Mouse (Mus musculus): ENCODE measurements around the gene Evi2. TPM values are rescaled to one million over a fixed set of nuclear protein-coding genes. Genes with fewer than 3 reads are reported as not detected.

The Evi2 gene
- total and polyA plus RNA-seq, 2 experiments from 2014 or later: 0.19 TPM; not detected in 1

DNA sequence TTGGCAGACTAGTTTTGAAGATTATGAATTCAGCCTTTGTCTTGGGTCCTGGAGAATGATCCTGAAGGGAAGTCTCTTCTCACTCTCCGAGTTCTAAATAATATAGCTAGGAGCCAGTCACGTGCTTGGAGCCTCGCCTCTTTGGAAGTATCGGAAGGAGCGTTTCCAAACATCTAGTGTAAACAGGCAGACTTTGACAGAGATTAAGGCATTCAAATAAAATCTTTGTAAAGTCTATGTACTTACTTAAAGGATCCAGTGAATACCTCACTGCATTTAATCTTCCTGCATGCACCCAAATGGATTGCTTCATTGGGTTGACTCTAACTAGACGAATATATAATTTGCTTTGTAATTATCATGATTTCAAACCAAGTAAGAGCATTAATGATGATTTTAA, 47.0 kb downstream of the Evi2 start:
- no peak overlapping the region for H3K4me2 ChIP-seq (ENCODE audit: low read depth, low read length)
- DNase-seq (ENCODE audit: low spot score) (no peak), ATAC-seq (ENCODE audit: insufficient read depth, low read depth) (no peak)
- H3K27ac ChIP-seq (ENCODE audit: low read depth): no peak overlapping the region
- no peaks in the 10 kb centered on the region for H3K27me3 ChIP-seq (ENCODE audit: control insufficient read depth, insufficient read depth, low read length)
- H3K36me3 ChIP-seq (replicated peaks; ENCODE audit: control insufficient read depth, insufficient read depth, low read length): peaks cover 12% of the 10 kb centered on the region
- no peak overlapping the region for H3K4me3 ChIP-seq (ENCODE audit: low read depth, low read length)
- H3K4me1 ChIP-seq (ENCODE audit: control insufficient read depth, insufficient read depth): no peaks in the 10 kb centered on the region
- TF ChIP-seq EP300 (IDR thresholded peaks at IDR 0.05; ENCODE audit: low read depth) (no peak), CTCF (IDR thresholded peaks at IDR 0.05; ENCODE audit: low read depth) (no peak)
- 90% methylated on average over 6 of the region's 6 CpGs for WGBS
- no peak overlapping the region for H3K9ac ChIP-seq (replicated peaks; ENCODE audit: low read depth, low read length)
- H3K9me3 ChIP-seq (replicated peaks; ENCODE audit: control insufficient read depth, low read length): no peaks in the 10 kb centered on the region

DNA sequence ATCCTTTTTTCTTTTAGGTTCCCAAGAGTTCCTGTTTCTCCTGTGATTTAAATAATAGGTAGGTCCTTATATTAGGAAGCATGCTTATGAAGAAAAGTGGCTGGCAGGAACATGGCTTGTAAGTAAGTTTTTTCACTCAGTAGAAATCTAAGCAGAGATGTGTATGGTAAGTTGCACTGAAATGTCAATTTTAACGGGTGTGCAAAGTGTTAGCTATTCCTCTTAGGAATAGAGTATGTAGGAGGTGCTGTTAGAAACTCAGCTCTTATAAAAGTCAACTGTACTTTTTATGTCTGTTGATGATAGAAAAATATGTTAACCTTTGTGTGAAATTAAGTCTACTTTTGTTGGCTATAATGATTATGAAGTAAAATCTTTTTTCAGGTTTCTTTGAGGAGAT, 62.3 kb downstream of the Evi2 start:
- DNase-seq (ENCODE audit: low spot score): no peak
- H3K4me1 ChIP-seq (ENCODE audit: control insufficient read depth, insufficient read depth): no peaks in the 10 kb centered on the region
- ATAC-seq (ENCODE audit: insufficient read depth, low read depth): no peak
- H3K36me3 ChIP-seq (replicated peaks; ENCODE audit: control insufficient read depth, insufficient read depth, low read length): peaks cover 44% of the 10 kb centered on the region
- no peak overlapping the region for H3K4me2 ChIP-seq (ENCODE audit: low read depth, low read length)
- WGBS: 62% methylated on average over 1 of the region's 1 CpGs
- no peak overlapping the region for H3K27ac ChIP-seq (ENCODE audit: low read depth)
- TF ChIP-seq CTCF (IDR thresholded peaks at IDR 0.05; ENCODE audit: low read depth): no peak
- TF ChIP-seq EP300 (IDR thresholded peaks at IDR 0.05; ENCODE audit: low read depth): no peak
- H3K27me3 ChIP-seq (ENCODE audit: control insufficient read depth, insufficient read depth, low read length): no peaks in the 10 kb centered on the region
- H3K4me3 ChIP-seq (ENCODE audit: low read depth, low read length): no peak overlapping the region
- H3K9me3 ChIP-seq (replicated peaks; ENCODE audit: control insufficient read depth, low read length): no peaks in the 10 kb centered on the region
- H3K9ac ChIP-seq (replicated peaks; ENCODE audit: low read depth, low read length): no peak overlapping the region

Other genes starting within 250 kb of the Evi2 start
- gene Gm9964, start 233.7 kb downstream of the Evi2 start, total RNA-seq (2014; rRNA removed; ENCODE audit: low replicate concordance): not detected in 2 replicates
- gene Gm9964, start 233.7 kb downstream of the Evi2 start, polyA plus RNA-seq (2015; fragmentation: Nextera tagmentation; extraction: Ambion mirVana): not detected in 2 replicates
- gene Nf1, start 190.9 kb downstream of the Evi2 start, total RNA-seq (2014; rRNA removed; ENCODE audit: low replicate concordance): 19.2 and 20.1 TPM in 2 replicates
- 2.6 and 3.5 TPM in 2 replicates for gene Nf1, start 190.9 kb downstream of the Evi2 start, polyA plus RNA-seq (2015; fragmentation: Nextera tagmentation; extraction: Ambion mirVana)
- not detected in 2 replicates for gene Omg, start 26.5 kb downstream of the Evi2 start, total RNA-seq (2014; rRNA removed; ENCODE audit: low replicate concordance)
- gene Omg, start 26.5 kb downstream of the Evi2 start, polyA plus RNA-seq (2015; fragmentation: Nextera tagmentation; extraction: Ambion mirVana): 0.07 TPM in 1 of 2 replicates, not detected in the other
- 0.62 and 0.84 TPM in 2 replicates for gene Evi2b, start 6.8 kb downstream of the Evi2 start, total RNA-seq (2014; rRNA removed; ENCODE audit: low replicate concordance)
- 0.36 and 0.54 TPM in 2 replicates for gene Evi2b, start 6.8 kb downstream of the Evi2 start, polyA plus RNA-seq (2015; fragmentation: Nextera tagmentation; extraction: Ambion mirVana)
- gene Evi2a, start within 50 bp of the Evi2 start, total RNA-seq (2014; rRNA removed; ENCODE audit: low replicate concordance): 2.0 and 2.1 TPM in 2 replicates
- 2.5 TPM in 2 replicates for gene Evi2a, start within 50 bp of the Evi2 start, polyA plus RNA-seq (2015; fragmentation: Nextera tagmentation; extraction: Ambion mirVana)
- gene Rab11fip4, start 60.6 kb upstream of the Evi2 start, total RNA-seq (2014; rRNA removed; ENCODE audit: low replicate concordance): 2.0 TPM in 1 of 2 replicates, not detected in the other
- 0.03 TPM in 1 of 2 replicates, not detected in the other for gene Rab11fip4, start 60.6 kb upstream of the Evi2 start, polyA plus RNA-seq (2015; fragmentation: Nextera tagmentation; extraction: Ambion mirVana)

All from heart, postnatal 0 days (tissue).